Mouse (Mus musculus): ENCODE measurements around the gene Idnk.

Idnk gene

GRCm38 (mm10) chr13:58157447-58158098 is at the start of gene Idnk:
Idnk (plus strand) TSS chr13:58157649.
- DNase-seq (ENCODE audit: low read depth, low spot score): peak; percentile 88

GRCm38 (mm10) chr13:58111306-58111705 is 46.1 kb upstream of the Idnk start:
- no peak for DNase-seq (ENCODE audit: low read depth, low spot score)

- DNase-seq (ENCODE audit: low read depth, low spot score): no peak
These were observed 45.3 kb upstream of the Idnk start for GRCm38 (mm10) chr13:58112191-58112590.

- DNase-seq (ENCODE audit: low read depth, low spot score): no peak
These were observed 44.8 kb upstream of the Idnk start for GRCm38 (mm10) chr13:58112601-58113041.

GRCm38 (mm10) chr13:58113061-58113900 is 44.2 kb upstream of the Idnk start, which contains the start of gene Klhl3:
Klhl3 (minus strand) TSS chr13:58113592.
- DNase-seq (ENCODE audit: low read depth, low spot score): no peak

DNA sequence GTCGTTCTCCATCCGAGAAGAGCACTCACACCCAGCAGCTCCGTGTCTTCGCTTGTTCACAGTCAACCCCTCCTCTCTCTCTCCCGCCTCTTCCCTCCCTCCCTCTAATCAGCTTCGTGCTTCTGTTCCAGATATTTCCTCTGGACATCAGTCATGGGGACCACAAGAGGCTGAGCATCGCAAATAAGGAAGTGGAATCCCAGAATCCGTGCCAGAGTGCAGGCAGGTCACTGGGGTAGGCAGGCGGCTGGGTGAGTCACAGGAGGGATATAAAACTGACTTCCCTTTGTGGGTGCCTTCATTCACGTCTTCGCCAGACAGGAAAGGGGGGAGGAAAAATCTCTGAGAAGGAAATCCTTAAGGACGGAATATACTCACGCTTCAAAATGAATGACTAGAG is 42.2 kb upstream of the Idnk start:
- no peak for DNase-seq (ENCODE audit: low read depth, low spot score)

DNA sequence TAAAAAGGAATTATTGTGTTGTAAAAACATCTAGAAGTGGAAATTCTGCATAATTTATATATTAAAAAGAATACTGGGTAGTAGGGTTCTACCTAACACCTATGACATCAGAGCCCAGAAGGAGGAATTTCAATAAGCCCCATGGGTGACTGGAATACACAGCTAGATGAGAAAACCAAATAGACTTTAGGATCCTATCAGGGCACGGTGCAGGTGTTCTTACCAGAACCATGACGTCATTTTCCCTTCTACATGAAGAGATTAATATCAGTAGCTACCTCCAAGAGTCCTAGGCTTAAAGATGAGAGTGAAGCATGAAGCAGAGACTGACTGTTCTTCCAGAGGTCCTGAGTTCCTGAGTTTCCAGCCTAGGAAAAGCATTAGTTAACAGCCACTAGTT is 40.6 kb upstream of the Idnk start:
- DNase-seq (ENCODE audit: low read depth, low spot score): peak; percentile 64

DNA sequence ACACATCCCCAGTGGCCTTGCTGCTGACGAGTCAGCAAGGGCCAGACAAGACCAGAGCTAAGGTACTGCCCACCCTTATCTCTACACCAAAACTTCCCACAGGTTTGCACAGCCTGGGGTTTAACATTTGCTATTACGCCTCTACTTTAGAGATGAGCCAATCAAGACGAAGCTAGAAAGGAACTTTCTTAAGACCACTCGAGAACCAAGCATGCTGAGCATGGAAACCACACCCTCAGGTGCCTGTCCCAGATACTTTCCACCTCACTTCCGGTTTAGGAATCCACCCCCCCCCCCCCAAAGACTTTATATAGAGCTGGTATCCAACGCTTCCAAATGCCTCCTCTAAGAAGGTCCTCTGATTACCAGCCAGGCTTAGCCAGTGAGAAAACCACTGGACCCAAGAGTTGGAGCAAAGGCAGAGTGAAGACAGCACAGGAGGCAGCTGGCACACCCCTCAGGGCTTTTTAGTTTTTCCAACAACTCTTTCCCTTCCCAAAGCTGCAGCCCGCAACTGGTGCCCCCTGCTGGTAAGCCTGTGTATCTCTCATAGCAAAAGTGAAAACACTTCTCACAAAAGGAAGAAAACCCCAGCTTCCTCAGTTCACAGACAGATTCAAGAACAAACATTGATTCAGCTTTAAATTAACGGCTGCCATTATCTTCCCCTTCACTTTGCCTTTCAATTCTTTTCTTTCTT is 40.0 kb upstream of the Idnk start:
- peak; percentile 63 for DNase-seq (ENCODE audit: low read depth, low spot score)

GRCm38 (mm10) chr13:58122786-58123297 is 34.6 kb upstream of the Idnk start:
- no peak for DNase-seq (ENCODE audit: low read depth, low spot score)

- DNase-seq (ENCODE audit: low read depth, low spot score): no peak
These were observed 34.1 kb upstream of the Idnk start for GRCm38 (mm10) chr13:58123381-58123780.

DNA sequence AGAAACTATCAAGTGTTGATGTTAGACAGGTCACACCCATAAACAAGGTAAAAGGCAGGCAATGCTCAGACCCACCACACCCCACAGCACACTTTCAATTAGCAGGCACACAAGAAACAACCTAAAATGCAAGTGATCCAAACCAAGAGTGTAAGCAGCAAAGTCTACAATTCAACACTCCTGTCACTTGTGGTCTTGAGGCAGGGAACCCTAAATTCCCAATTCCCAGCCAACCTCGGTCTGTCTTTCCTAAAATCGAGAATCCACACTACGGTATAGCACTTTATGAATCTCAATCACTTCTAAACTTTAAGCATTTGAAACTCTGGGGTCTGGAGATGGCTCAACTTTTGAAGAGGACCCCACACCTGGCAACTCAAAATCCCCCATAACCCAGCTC is 33.2 kb upstream of the Idnk start:
- DNase-seq (ENCODE audit: low read depth, low spot score): no peak

DNA sequence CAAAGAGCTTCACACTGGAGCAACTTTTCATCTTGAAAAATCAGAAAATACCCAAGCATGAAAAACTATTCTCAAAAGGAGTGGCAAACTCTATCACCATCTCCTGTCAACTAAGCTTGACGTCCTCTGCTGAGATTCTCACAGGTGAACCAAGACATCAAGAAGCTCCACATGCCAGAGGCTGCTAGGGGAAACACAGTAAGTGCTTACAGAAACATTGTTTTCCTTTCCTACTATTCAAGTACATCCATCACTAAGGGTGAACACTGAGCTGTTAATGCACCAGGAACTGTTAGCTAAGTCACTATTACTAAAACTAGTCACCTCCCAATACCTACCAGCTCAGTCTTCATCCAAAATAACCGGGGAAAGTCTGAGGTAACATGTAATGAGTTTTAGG is 32.5 kb upstream of the Idnk start:
- DNase-seq (ENCODE audit: low read depth, low spot score): no peak

DNA sequence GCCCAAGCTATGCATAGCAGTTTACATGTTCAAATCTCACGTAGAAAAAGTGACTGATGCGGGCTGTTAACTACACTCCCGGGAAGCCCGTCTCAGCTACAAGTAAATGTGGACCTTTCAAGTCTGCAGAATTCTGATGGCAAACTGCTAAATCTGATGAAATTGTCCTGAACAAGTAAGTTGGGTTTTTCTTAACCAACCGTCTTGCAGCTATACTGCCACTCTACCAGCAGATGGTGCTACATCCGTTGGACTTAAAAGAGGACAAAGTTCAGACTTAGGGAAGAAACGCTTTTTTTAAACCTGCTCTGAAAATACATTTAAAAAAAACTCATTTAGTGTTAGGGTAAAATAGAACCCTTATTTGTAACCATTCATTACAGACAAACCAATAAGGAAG is 31.3 kb upstream of the Idnk start:
- peak; percentile 74 for DNase-seq (ENCODE audit: low read depth, low spot score)

DNA sequence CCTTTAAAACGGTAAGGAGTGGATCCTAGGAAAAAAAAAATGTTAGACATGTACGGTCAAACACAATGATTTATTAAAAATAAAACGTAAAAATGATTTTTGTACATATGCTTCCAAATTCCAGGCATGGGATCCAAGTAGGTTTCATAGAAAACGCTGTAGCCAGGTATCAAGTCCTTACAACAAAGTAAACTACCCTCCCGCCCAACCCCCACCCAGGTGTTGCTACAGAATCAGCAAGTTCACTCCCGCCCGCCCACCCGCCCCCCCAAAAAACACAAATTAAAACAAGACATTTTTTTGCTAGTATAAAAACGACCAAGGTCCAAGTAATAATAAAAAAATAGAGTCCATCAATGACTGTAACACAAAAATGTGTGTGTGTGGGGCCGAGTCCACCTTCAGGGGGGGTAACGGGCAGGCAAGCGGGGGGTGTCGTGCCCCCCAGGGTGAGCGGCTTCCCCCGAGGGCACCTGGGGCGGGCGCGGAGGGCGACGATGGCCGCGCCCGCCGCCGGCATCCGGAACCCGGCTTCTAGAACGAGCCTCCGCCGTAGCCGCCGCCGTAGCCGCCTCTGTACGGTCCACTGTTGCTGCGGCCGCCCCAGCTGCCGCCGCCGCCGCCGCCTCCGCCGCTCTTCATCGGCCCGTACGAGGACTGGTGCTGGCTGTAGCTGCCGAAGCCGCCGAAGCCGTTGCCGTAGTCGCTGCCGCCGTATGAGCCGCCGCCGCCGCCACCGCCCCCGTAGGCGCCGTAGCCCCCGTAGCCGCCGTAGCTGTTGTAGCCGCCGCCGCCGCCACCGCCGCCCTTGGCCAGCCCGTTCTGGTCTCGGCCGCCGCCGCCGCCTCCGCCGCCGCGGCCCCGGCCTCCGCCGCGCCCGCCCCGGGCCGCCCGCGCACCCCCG is 30.3 kb upstream of the Idnk start:
- DNase-seq (ENCODE audit: low read depth, low spot score): peak; percentile 70

DNA sequence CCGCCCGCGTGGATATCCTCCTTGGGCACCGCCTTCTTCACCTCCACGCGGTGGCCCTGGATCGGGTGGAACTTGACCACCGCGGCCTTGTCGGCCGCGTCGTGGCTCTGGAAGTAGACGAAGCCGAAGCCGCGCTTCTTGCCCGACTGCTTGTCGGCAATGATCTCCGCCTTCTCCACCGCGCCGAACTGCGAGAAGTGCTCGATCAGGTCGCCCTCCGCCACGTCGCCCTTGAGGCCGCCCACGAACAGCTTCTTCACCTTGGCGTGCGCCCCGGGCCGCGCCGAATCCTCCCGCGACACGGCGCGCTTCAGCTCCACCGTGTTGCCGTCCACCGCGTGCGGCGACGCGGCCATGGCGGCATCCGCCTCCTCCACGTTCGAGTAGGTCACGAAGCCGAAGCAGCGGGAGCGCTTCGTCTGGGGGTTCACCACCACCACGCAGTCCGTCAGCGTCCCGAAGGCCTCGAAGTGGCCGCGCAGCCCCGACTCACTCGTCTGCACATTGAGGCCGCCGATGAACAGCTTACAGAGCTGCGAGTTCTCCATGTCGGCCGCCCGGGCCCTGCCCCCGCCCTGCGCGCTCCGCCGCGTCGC is 29.6 kb upstream of the Idnk start:
- DNase-seq (ENCODE audit: low read depth, low spot score): peak; percentile 76

GRCm38 (mm10) chr13:58128396-58128767 is 29.1 kb upstream of the Idnk start, which contains the start of gene Hnrnpa0:
Hnrnpa0 (minus strand) TSS chr13:58128556.
- peak; percentile 94 for DNase-seq (ENCODE audit: low read depth, low spot score)

DNA sequence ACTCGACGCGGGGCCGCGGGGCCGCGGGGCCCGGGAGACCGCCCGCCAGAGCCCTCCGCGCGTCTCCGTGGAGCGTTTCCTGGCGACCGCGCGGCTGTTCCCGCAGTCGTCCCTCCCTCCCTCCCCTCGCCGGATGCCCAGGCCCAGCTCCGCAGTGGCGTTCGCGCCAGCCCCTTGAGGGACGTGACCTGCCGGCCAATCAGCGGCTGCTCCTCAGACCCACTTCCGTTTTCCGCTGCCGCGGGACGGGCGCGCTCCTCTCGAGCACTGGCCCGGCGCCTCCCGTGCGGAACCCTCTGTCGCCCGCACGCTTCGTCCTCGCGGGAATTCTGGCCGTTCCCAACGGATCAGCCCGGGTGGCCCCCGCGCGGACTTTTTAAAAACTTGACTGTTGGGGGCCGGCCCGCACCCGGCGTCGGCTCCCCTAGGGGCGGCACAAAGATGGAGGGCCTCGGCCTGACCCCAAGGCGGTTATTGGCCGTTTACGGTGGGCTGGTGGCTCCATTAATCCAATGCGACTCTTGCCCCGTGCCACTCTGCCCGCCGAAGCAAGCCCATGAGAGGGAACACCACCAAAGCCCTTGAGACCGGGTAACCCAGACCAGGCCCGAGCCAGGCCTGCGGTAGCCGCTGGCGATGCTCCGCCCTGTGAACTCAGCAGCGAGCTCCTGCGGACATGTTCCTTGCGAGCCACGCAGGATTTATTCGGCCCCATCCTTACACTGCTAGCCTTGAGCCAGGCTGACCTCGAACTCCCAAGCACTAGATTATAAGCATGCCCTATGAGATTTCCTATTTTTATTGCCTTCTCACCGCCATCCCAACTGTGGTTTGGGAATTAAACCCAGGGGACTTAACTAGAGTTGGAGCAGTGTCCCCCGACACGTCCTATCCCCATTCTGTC is 28.4 kb upstream of the Idnk start:
- peak; percentile 97 for DNase-seq (ENCODE audit: low read depth, low spot score)

DNA sequence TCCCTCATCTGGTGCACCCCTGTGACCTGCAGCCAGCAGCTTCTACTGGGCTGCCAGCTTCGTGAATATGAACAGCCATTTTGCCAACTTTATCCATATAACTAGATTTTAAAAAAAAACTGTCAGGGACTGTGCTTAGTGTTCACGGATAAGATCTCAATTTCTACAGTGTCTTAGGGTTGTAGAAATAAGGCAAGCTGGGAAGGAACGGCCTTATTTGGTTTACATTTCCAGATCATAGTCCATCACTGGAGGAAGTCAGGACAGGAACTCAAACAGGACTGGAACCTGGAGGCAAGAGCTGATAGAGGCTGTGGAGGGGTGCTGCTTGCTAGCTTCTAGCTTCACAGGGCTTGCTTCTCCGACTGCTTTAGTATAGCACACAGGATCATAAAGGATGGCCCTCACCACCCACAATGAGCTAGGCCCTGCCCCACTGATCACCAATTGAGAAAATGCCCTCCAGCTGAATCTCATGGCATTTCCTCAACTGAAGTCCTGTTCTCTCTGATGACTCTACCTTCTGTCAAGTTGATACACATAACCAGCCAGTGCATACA is 27.7 kb upstream of the Idnk start:
- peak; percentile 61 for DNase-seq (ENCODE audit: low read depth, low spot score)

DNA sequence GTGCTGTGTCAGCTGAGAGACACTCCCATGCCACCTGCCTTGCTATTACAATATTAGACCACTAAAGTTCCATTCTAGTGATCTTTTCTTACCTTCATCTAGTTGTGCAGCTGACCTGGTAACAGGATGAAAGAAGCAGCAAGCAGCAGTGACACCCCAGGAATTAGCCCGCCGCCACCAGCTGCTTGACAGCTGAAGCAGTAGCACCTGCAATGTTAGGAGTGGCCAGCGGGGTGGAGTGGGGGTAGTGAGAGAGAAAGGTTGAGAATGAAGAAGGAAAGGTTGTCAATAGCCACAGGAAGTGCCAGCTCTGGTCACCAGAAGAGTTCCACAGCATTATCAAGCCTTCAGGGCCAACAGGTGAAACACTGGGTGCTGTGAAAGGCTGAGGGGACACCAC is 25.8 kb upstream of the Idnk start:
- DNase-seq (ENCODE audit: low read depth, low spot score): peak; percentile 48

All from A20 (cell line).